Mouse (Mus musculus) neural tube, embryonic 11.5 days (tissue): Measurements from ENCODE around the gene Rnaseh2c. TPM values are rescaled to one million over a fixed set of nuclear protein-coding genes. Genes with fewer than 3 reads are reported as not detected.
A peak's percentile ranks its signal among the peaks of the same experiment; 100 is the strongest.

ENCODE experiments used
- ATAC-seq: fragments of 200-750 bp; cut with Nextera tagmentation; 2 replicates; pipeline ENCODE4 v1.8.0; 2017; ENCODE audit warnings: moderate number of reproducible peaks, mild to moderate bottlenecking, moderate TSS enrichment, moderate library complexity; ENCODE audit not compliant: insufficient read depth, low FRiP score, low TSS enrichment
- DNase-seq: peaks from one replicate; pipeline ENCODE4 v3.0.0-alpha.2; 2015; ENCODE audit warnings: low spot score
- H3K27ac ChIP-seq: fragments of 300-500 bp; sonication (generic); 2 replicates; pipeline ENCODE4 v1.5.1; 2014; ENCODE audit warnings: low read depth, mild to moderate bottlenecking, low read length
- H3K27me3 ChIP-seq: fragments of 300-500 bp; sonication (generic); 2 replicates; pipeline ENCODE4 v1.6.1; 2014; ENCODE audit warnings: mild to moderate bottlenecking, low read length, mixed read lengths; ENCODE audit not compliant: control insufficient read depth, insufficient read depth
- H3K36me3 ChIP-seq: fragments of 300-500 bp; sonication (generic); 2 replicates; pipeline ENCODE4 v1.6.1; 2014; ENCODE audit warnings: mild to moderate bottlenecking, low read length, moderate library complexity, mixed read lengths; ENCODE audit not compliant: control insufficient read depth, insufficient read depth
- H3K4me1 ChIP-seq: fragments of 300-500 bp; sonication (generic); 2 replicates; pipeline ENCODE4 v1.6.1; 2014; ENCODE audit warnings: low read length, mixed read lengths; ENCODE audit not compliant: control insufficient read depth, insufficient read depth
- H3K4me2 ChIP-seq: fragments of 300-500 bp; sonication (generic); 2 replicates; pipeline ENCODE4 v1.6.1; 2014; ENCODE audit warnings: low read depth, mild to moderate bottlenecking, moderate library complexity
- H3K4me3 ChIP-seq: fragments of 300-500 bp; sonication (generic); 2 replicates; pipeline ENCODE4 v1.5.1; 2014; ENCODE audit warnings: low read depth, low read length
- H3K9ac ChIP-seq: fragments of 300-500 bp; sonication (generic); 2 replicates; pipeline ENCODE4 v1.6.1; 2014; ENCODE audit warnings: mild to moderate bottlenecking, low read length
- H3K9me3 ChIP-seq: fragments of 300-500 bp; sonication (generic); 2 replicates; pipeline ENCODE4 v1.6.1; 2016; ENCODE audit warnings: low read length; ENCODE audit not compliant: control insufficient read depth
- WGBS: fragments of 180-500 bp; shearing (Covaris S2); extraction: QIAGEN DNeasy Blood & Tissue Kit; methylation state at CpG from one replicate; pipeline ENCODE4 v1.1.7; 2014; 5-methylcytosine and 5-hydroxymethylcytosine counted together
- polyA plus RNA-seq: library from polyadenylated mRNA; unstranded; fragments of >200 nt; fragmentation: Nextera tagmentation; extraction: Ambion mirVana; gene quantifications from 2 replicates; pipeline ENCODE4 v1.2.1, GENCODE M21; 2014

Gene Rnaseh2c
- polyA plus RNA-seq, 1 experiment from 2014 or later = 137 TPM

DNA sequence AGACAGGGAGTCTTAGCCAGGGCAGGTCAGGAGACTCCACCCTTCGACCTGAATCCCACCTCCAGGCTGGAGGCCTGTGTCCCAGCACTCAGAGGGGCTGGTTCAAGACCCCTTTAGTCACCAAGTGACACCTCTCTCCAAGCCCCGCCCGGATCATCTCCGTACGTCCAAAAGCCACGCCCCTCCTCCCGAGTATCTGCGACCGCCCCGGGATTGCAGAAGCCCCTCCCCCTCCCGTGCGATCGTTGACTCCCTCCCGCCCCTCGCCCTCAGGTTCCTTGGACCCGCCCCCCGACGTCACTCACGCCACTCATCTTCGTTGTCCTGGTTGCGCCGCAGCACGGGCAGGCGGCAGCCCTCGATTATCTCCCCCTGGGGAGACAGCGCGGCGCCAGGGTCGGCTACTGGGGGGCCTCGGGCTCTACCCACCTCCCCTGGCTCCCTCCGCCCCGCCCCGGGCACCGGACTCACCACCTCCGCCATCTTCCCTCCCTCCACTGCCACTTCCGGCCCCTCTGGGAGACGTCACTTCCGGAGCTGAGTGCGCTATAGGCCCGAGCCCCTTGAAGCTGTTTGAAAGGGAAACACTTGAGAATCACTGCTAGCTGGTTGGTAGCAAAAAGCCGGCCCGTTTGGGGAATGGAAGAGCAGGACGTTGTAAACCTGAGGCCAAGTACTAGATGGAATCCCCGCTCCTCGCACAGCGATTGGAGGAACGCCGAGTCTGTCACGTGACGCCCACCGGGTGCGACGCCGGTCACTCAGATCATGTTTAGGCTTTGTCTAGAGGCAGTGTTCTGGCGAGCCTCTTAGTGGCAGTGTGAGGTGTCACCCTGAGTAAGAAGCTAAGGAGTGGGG is 8.1 kb downstream of the Rnaseh2c start, which contains the start of gene Kat5:
Gene Kat5, minus strand, starts transcription at position 691 of the 858 bp plus-strand sequence.
- under 1% methylated on average over 51 of the region's 55 CpGs for WGBS
- H3K27me3 ChIP-seq = no peaks in the 10 kb centered on the region
- H3K4me1 ChIP-seq = peaks cover 9% of the 10 kb centered on the region
- H3K36me3 ChIP-seq = peaks cover 14% of the 10 kb centered on the region; the same call in 1 of the 2 replicates
- DNase-seq = peak; percentile 94
- peak within 1 kb of the TSS; percentile 80 for H3K9ac ChIP-seq
- peak within 1 kb of the TSS; percentile 97 for H3K27ac ChIP-seq
- H3K9me3 ChIP-seq = no peaks in the 10 kb centered on the region
- peak within 1 kb of the TSS; percentile 64 for H3K4me2 ChIP-seq
- H3K4me3 ChIP-seq = peak within 1 kb of the TSS; percentile 60
- peak; percentile 94 for ATAC-seq

GRCm38 (mm10) chr19:5611973-5612372 is 10.3 kb downstream of the Rnaseh2c start:
- Histone ChIP-seq H3K9ac (no peak overlapping the region), H3K27ac (no peak overlapping the region), H3K36me3 (0 out of 2 replicates have a peak, but pooled peaks cover 6% of the 10 kb centered on the region), H3K4me2 (no peak overlapping the region), H3K4me3 (no peak overlapping the region), H3K4me1 (peaks cover 9% of the 10 kb centered on the region), H3K27me3 (no peaks in the 10 kb centered on the region), H3K9me3 (no peaks in the 10 kb centered on the region; the same call in 1 of the 2 replicates)
- no peak for DNase-seq
- 72% methylated on average over 1 of the region's 1 CpGs for WGBS
- ATAC-seq = no peak

DNA sequence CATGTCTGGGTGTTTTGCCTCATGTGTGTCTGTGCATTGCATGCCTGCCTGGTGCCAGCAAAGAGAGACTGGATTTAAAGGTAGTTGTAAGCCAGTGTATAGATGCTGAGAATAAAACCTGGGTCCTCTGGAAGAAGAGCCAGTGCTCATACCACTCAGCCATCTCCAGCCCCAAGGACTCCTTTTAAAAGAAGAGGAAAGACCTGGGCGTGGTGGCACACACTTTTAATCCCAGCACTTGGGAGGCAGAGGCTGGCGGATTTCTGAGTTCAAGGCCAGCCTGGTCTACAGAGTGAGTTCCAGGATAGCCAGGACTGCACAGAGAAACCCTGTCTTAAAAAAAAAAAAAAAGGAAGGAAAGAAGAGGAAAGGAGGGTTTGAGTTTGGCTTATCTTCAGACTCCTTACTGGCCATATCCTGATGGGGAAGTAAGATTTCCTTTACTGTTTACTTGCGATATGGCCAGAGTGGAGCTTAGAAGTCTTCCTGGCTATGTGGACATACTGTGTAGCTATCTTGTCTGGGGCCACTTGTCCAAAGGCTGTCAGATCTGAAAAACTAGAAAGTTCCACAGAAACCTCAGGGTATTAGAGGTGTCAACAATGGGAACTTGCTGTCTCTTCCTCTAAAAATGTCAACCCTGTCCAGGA is 11.2 kb downstream of the Rnaseh2c start:
- DNase-seq (no peak), ATAC-seq (no peak)
- Histone ChIP-seq H3K4me3 (no peak overlapping the region), H3K4me1 (peaks cover 9% of the 10 kb centered on the region), H3K36me3 (0 out of 2 replicates have a peak, but pooled peaks cover 2% of the 10 kb centered on the region), H3K27me3 (no peaks in the 10 kb centered on the region), H3K27ac (no peak overlapping the region), H3K9ac (no peak overlapping the region), H3K9me3 (no peaks in the 10 kb centered on the region; the same call in 1 of the 2 replicates), H3K4me2 (no peak overlapping the region)
- 79% methylated on average over 3 of the region's 3 CpGs for WGBS

GRCm38 (mm10) chr19:5614953-5615352 is 13.3 kb downstream of the Rnaseh2c start:
- no peaks in the 10 kb centered on the region; the same call in 1 of the 2 replicates for H3K9me3 ChIP-seq
- H3K9ac ChIP-seq = no peak overlapping the region
- no peak for DNase-seq
- H3K27me3 ChIP-seq = no peaks in the 10 kb centered on the region
- H3K4me3 ChIP-seq = no peak overlapping the region
- H3K36me3 ChIP-seq = no peaks in the 10 kb centered on the region
- no peak overlapping the region for H3K4me2 ChIP-seq
- H3K27ac ChIP-seq = no peak overlapping the region
- ATAC-seq = no peak
- whole genome bisulfite sequencing = 74% methylated on average over 2 of the region's 2 CpGs
- H3K4me1 ChIP-seq = peaks cover 4% of the 10 kb centered on the region

DNA sequence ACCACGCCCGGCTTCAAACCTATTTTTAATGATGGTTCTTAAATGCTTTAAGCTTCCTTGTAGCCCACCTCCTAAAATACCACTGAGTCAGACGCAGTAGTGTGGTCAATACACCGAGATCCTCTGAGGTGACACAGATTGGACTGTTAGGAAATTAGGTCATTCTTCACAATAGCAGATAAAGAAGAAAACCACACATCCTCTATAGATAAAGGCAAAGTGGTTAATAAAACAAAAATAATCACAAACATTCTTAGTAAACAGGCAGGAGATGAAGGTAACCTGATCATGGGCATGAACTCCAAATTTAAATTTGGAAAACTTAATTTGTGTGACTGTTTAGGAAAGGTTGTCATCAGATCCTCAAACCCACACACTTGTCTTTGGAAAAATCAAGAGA is 18.3 kb downstream of the Rnaseh2c start:
- Histone ChIP-seq H3K4me3 (no peak overlapping the region), H3K9ac (no peak overlapping the region)

DNA sequence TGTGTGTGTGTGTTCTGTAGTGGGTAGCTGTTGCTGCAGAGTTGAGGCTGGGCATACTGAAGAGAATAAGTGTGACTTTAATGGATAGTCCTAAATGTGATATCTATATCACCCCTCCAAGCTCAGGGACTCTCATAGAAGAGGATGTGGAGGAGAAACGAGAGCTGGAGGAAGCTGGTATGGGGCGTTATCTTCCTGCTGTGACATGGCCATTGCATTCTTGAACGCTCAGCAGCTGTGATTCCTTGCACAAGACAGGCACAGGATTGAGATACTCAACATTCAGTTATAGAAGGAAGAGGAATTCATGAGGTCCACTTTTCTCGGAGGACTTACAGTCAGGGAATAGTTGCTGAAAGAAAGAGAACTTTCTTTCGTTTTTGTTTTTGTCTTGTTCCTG is 20.2 kb downstream of the Rnaseh2c start:
- Histone ChIP-seq H3K27me3 (no peaks in the 10 kb centered on the region), H3K4me2 (no peak overlapping the region), H3K27ac (no peak overlapping the region), H3K36me3 (no peaks in the 10 kb centered on the region), H3K9me3 (no peaks in the 10 kb centered on the region), H3K9ac (no peak overlapping the region), H3K4me1 (no peaks in the 10 kb centered on the region), H3K4me3 (no peak overlapping the region)
- ATAC-seq = no peak
- no peak for DNase-seq
- WGBS = 85% methylated on average over 5 of the region's 5 CpGs

More for the DNA sequence above, 18.3 kb downstream of the Rnaseh2c start:
- 91% methylated on average over 4 of the region's 4 CpGs for WGBS
- H3K4me2 ChIP-seq = no peak overlapping the region
- ATAC-seq (no peak), DNase-seq (no peak)
- H3K9me3 ChIP-seq = no peaks in the 10 kb centered on the region; the same call in 1 of the 2 replicates
- H3K36me3 ChIP-seq = no peaks in the 10 kb centered on the region
- no peak overlapping the region for H3K27ac ChIP-seq
- H3K27me3 ChIP-seq = no peaks in the 10 kb centered on the region
- H3K4me1 ChIP-seq = no peaks in the 10 kb centered on the region

- no peak for ATAC-seq
Observed at GRCm38 (mm10) chr19:5625311-5625710, 23.6 kb downstream of the Rnaseh2c start.

DNA sequence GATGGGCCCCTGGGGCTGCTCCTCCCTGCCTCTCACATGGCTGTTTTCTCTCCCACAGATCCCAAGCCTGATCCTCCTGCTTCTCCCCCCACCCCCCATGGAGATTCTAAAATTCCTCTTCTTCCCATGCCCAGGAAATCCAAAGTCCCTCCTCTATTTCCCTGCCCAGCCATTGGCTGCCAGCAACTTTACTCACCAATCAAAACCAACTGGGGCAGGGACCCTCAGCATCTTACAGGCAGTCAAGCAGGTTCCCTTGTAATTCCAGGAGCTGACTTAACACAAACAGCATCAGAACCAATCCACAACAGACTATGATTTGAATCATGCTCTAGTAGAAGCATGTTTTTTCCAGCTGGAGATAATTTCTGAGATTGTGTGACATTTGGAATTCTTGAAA is 28.2 kb downstream of the Rnaseh2c start:
- ATAC-seq (no peak), DNase-seq (no peak)
- no peaks in the 10 kb centered on the region for H3K4me1 ChIP-seq
- no peak overlapping the region for H3K9ac ChIP-seq
- no peak overlapping the region for H3K4me3 ChIP-seq
- no peak overlapping the region for H3K4me2 ChIP-seq
- H3K9me3 ChIP-seq = no peaks in the 10 kb centered on the region
- no peak overlapping the region for H3K27ac ChIP-seq
- no peaks in the 10 kb centered on the region for H3K36me3 ChIP-seq
- H3K27me3 ChIP-seq = no peaks in the 10 kb centered on the region

More at GRCm38 (mm10) chr19:5625311-5625710, 23.6 kb downstream of the Rnaseh2c start:
- no peak for DNase-seq
- no peaks in the 10 kb centered on the region for H3K4me1 ChIP-seq
- no peak overlapping the region for H3K4me3 ChIP-seq
- no peak overlapping the region for H3K27ac ChIP-seq
- no peaks in the 10 kb centered on the region for H3K27me3 ChIP-seq
- H3K9me3 ChIP-seq = no peaks in the 10 kb centered on the region
- H3K9ac ChIP-seq = no peak overlapping the region
- WGBS = 90% methylated on average over 8 of the region's 8 CpGs
- no peak overlapping the region for H3K4me2 ChIP-seq
- no peaks in the 10 kb centered on the region for H3K36me3 ChIP-seq
